Mouse (Mus musculus) midbrain, embryonic 14.5 days (tissue): ENCODE data around the gene Elob. TPM values are rescaled to one million over a fixed set of nuclear protein-coding genes. Genes with fewer than 3 reads are reported as not detected.

Experiments used
- ATAC-seq: fragments of 200-750 bp; cut with Nextera tagmentation; 2 replicates; pipeline ENCODE4 v1.8.0; 2017; ENCODE audit warnings: moderate number of reproducible peaks, moderate library complexity; ENCODE audit not compliant: low FRiP score, low TSS enrichment
- DNase-seq: peaks from one replicate; pipeline ENCODE4 v3.0.0-alpha.2; 2015
- H3K27ac ChIP-seq: fragments of 300-500 bp; sonication (generic); replicated peaks from 2 replicates; pipeline ENCODE4 v1.5.1; 2014; ENCODE audit warnings: mild to moderate bottlenecking, low read depth, low read length, moderate library complexity
- H3K27me3 ChIP-seq: fragments of 300-500 bp; sonication (generic); 2 replicates; pipeline ENCODE4 v1.6.1; 2014; ENCODE audit warnings: low read length, control low read depth, mixed read lengths; ENCODE audit not compliant: control insufficient read depth, insufficient read depth
- H3K36me3 ChIP-seq: fragments of 300-500 bp; sonication (generic); 2 replicates; pipeline ENCODE4 v1.6.1; 2014; ENCODE audit warnings: low read length, control low read depth; ENCODE audit not compliant: control insufficient read depth, insufficient read depth
- H3K4me1 ChIP-seq: fragments of 300-500 bp; sonication (generic); 2 replicates; pipeline ENCODE4 v1.6.1; 2014; ENCODE audit warnings: mild to moderate bottlenecking, antibody characterized with exemption, low read length, control low read depth; ENCODE audit not compliant: control insufficient read depth, insufficient read depth
- H3K4me2 ChIP-seq: fragments of 300-500 bp; sonication (generic); 2 replicates; pipeline ENCODE4 v1.6.1; 2014; ENCODE audit warnings: mild to moderate bottlenecking, low read length, moderate library complexity
- H3K4me3 ChIP-seq: fragments of 300-500 bp; sonication (generic); replicated peaks from 2 replicates; pipeline ENCODE4 v1.5.1; 2014; ENCODE audit warnings: low read depth, low read length
- H3K9ac ChIP-seq: fragments of 300-500 bp; sonication (generic); replicated peaks from 2 replicates; pipeline ENCODE4 v1.6.1; 2014; ENCODE audit warnings: mild to moderate bottlenecking, low read length, moderate library complexity
- H3K9me3 ChIP-seq: fragments of 300-500 bp; sonication (generic); 2 replicates; pipeline ENCODE4 v1.6.1; 2016; ENCODE audit warnings: low read length, control low read depth, mixed read lengths; ENCODE audit not compliant: control insufficient read depth
- WGBS: fragments of 180-500 bp; shearing (Covaris S2); extraction: QIAGEN DNeasy Blood & Tissue Kit; methylation state at CpG from one replicate; pipeline ENCODE4 v1.1.7; 2014; 5-methylcytosine and 5-hydroxymethylcytosine counted together
- microRNA-seq: library from miRNA; unstranded; fragments of <30 nt; microRNA quantifications from one replicate; pipeline ENCODE4, GENCODE M21; 2016
- polyA plus RNA-seq: library from polyadenylated mRNA; unstranded; fragments of >200 nt; fragmentation: Nextera tagmentation; extraction: Ambion mirVana; gene quantifications from 2 replicates; pipeline ENCODE4 v1.2.1, GENCODE M21; 2014

Gene Elob
- polyA plus RNA-seq, 1 experiment from 2014 or later = 1,255 TPM

DNA sequence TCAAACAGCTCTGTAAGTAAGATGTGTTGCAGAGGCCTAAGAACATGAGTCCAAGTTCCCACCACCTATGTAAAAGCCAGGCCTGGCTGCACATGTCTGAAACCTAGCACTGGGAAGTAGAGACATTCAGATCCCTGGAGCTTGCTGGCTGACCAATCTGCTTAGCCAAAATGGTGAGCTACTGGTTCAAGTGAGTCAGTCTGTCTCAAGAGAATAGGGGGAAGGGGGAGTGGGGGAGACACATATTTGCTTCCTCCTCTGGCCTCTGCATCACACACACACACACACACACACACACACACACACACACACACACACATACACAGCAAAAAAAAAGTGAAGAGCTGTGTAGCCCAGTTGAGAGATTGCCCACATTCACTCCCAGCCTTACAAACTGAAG is 45.6 kb downstream of the Elob start:
- no peak overlapping the region for H3K27ac ChIP-seq
- ATAC-seq = no peak
- H3K9me3 ChIP-seq = no peaks in the 10 kb centered on the region
- H3K36me3 ChIP-seq = peaks cover 5% of the 10 kb centered on the region; the same call in 1 of the 2 replicates
- DNase-seq = no peak
- peaks cover 9% of the 10 kb centered on the region for H3K4me1 ChIP-seq
- no peaks in the 10 kb centered on the region for H3K27me3 ChIP-seq
- no peak overlapping the region for H3K4me3 ChIP-seq
- no peak overlapping the region for H3K9ac ChIP-seq
- H3K4me2 ChIP-seq = no peak overlapping the region

DNA sequence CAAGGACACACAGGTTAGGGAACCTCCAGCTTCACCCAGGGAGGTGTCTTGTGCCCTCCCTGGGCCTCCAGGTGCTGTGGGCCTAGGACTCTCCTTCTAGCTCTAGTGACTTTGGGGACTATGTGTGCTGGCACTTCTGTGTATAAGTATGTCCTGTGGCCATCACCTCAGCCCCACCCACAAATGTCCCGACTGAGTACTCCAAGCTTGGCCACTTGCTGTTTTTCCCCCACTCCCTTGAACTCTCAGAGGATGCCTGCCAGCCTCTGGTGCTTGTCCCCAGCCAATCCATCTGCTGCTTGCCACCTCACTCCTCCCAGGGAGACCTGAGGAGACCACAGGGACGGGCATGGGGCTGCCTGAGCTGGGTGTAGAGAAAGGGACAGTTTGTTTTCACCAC is 50.5 kb downstream of the Elob start:
- Histone ChIP-seq H3K9ac (no peak overlapping the region), H3K9me3 (no peaks in the 10 kb centered on the region), H3K4me1 (no peaks in the 10 kb centered on the region), H3K4me3 (no peak overlapping the region), H3K4me2 (no peak overlapping the region), H3K27me3 (no peaks in the 10 kb centered on the region), H3K27ac (no peak overlapping the region), H3K36me3 (peaks cover 7% of the 10 kb centered on the region; the same call in 1 of the 2 replicates)
- DNase-seq (no peak), ATAC-seq (no peak)
- 70% methylated on average over 2 of the region's 2 CpGs for WGBS

DNA sequence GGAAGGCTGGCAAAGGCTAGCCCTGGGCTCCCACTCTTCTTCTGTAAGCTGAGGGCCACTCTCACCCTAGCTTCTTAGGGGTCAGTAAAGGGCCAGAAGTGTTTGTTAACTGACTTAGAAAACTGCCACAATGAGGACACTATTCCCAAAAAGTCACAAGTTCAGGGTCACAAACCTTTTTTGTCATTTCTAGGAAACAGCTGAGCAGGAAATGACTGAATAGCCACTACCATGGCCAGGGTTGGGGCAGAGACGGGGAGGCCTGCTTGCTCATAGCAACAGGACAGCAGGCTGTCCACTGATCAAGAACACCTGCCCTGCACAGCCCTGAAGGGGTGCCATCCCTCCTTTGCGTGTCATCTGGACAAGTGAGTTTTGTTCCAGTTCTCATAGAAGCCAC is 51.8 kb downstream of the Elob start:
- Histone ChIP-seq H3K4me3 (no peak overlapping the region), H3K4me2 (no peak overlapping the region), H3K36me3 (peaks cover 7% of the 10 kb centered on the region; the same call in 1 of the 2 replicates), H3K9ac (no peak overlapping the region), H3K27me3 (no peaks in the 10 kb centered on the region), H3K9me3 (no peaks in the 10 kb centered on the region), H3K4me1 (peaks cover under 1% of the 10 kb centered on the region), H3K27ac (no peak overlapping the region)
- DNase-seq (no peak), ATAC-seq (no peak)
- 89% methylated on average over 2 of the region's 2 CpGs for WGBS

DNA sequence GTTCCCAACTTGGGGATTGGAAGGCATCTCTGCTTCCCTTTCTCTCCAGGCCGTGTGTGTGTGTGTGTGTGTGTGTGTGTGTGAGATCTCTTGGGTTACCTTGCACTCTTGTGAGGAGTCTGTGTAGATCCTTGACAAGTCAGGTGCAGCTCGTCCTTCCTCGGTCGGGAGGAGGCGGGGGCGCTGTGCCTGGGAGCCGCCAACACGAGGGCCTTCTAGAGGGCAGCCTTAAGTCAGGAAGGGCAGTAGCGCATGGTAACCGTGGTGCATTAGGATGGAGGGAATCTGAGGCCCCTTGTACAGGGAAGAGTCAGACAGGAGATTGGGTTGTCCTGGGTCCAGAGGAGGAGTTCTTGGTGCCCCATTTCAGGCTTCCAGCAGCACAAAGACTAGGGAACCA is 52.7 kb downstream of the Elob start:
- DNase-seq = no peak

More for the DNA sequence above, 52.7 kb downstream of the Elob start:
- peaks cover 4% of the 10 kb centered on the region for H3K4me1 ChIP-seq
- no peaks in the 10 kb centered on the region for H3K27me3 ChIP-seq
- H3K9ac ChIP-seq = no peak overlapping the region
- ATAC-seq = no peak
- H3K9me3 ChIP-seq = no peaks in the 10 kb centered on the region
- no peak overlapping the region for H3K27ac ChIP-seq
- no peak overlapping the region for H3K4me2 ChIP-seq
- H3K36me3 ChIP-seq = peaks cover 7% of the 10 kb centered on the region; the same call in 1 of the 2 replicates
- WGBS = 78% methylated on average over 10 of the region's 10 CpGs
- H3K4me3 ChIP-seq = no peak overlapping the region

Small RNA genes lying within 50 kb of the gene (microRNA-seq; reads per million reads assigned to microRNA genes)
- gene Mir5125 = 1.0 reads per million

Other genes with a start within 250 kb of the Elob start
- gene Zfp13, start 229.6 kb downstream of the Elob start, polyA plus RNA-seq = 24.8 and 31.4 TPM in 2 replicates
- gene Zscan10, start 228.3 kb downstream of the Elob start, polyA plus RNA-seq = not detected in 2 replicates
- gene Mmp25, start 183.9 kb downstream of the Elob start, polyA plus RNA-seq = 0.38 and 1.1 TPM in 2 replicates
- 0.26 TPM in 1 of 2 replicates, not detected in the other for gene Bicdl2, start 168.6 kb downstream of the Elob start, polyA plus RNA-seq
- 110 and 150 TPM in 2 replicates for gene Hcfc1r1, start 155.5 kb downstream of the Elob start, polyA plus RNA-seq
- gene Thoc6, start 155.3 kb downstream of the Elob start, polyA plus RNA-seq = 43.9 and 44.9 TPM in 2 replicates
- 1.2 and 1.9 TPM in 2 replicates for gene Tnfrsf12a, start 151.7 kb downstream of the Elob start, polyA plus RNA-seq
- gene Cldn6, start 149.9 kb downstream of the Elob start, polyA plus RNA-seq = not detected in 2 replicates
- gene Cldn9, start 145.1 kb downstream of the Elob start, polyA plus RNA-seq = 0.50 and 0.92 TPM in 2 replicates
- gene 1520401A03Rik, start 106.4 kb downstream of the Elob start, polyA plus RNA-seq = not detected in 2 replicates
- gene Pkmyt1, start 102.8 kb downstream of the Elob start, polyA plus RNA-seq = 16.2 and 18.2 TPM in 2 replicates
- gene Paqr4, start 88.3 kb downstream of the Elob start, polyA plus RNA-seq = 56.6 and 69.2 TPM in 2 replicates
- gene Kremen2, start 83.3 kb downstream of the Elob start, polyA plus RNA-seq = 0.71 and 0.80 TPM in 2 replicates
- 210 and 220 TPM in 2 replicates for gene Flywch1, start 57.5 kb downstream of the Elob start, polyA plus RNA-seq
- 70.7 and 95.4 TPM in 2 replicates for gene Flywch2, start 43.1 kb downstream of the Elob start, polyA plus RNA-seq
- gene Srrm2, start 38.6 kb downstream of the Elob start, polyA plus RNA-seq = 498 and 502 TPM in 2 replicates
- 0.41 TPM in 1 of 2 replicates, not detected in the other for gene Prss33, start 6.9 kb upstream of the Elob start, polyA plus RNA-seq
- not detected in 2 replicates for gene Prss32, start 14.7 kb upstream of the Elob start, polyA plus RNA-seq
- gene Prss41, start 15.0 kb upstream of the Elob start, polyA plus RNA-seq = 1.00 and 2.2 TPM in 2 replicates
- not detected in 2 replicates for gene Prss21, start 38.9 kb upstream of the Elob start, polyA plus RNA-seq
- gene Dcpp1, start 51.7 kb upstream of the Elob start, polyA plus RNA-seq = not detected in 2 replicates
- not detected in 2 replicates for gene Dcpp2, start 51.7 kb upstream of the Elob start, polyA plus RNA-seq
- gene Dcpp3, start 88.3 kb upstream of the Elob start, polyA plus RNA-seq = not detected in 2 replicates
- gene Sbp, start 112.5 kb upstream of the Elob start, polyA plus RNA-seq = not detected in 2 replicates
- not detected in 2 replicates for gene Sbpl, start 126.1 kb upstream of the Elob start, polyA plus RNA-seq
- not detected in 2 replicates for gene Prss30, start 151.4 kb upstream of the Elob start, polyA plus RNA-seq
- gene Prss22, start 169.0 kb upstream of the Elob start, polyA plus RNA-seq = not detected in 2 replicates
- gene Prss27, start 209.0 kb upstream of the Elob start, polyA plus RNA-seq = 0.17 TPM in 1 of 2 replicates, not detected in the other
- 73.1 and 75.9 TPM in 2 replicates for gene Kctd5, start 244.3 kb upstream of the Elob start, polyA plus RNA-seq